Mouse (Mus musculus) neural tube, embryonic 13.5 days (tissue): Measurements from ENCODE around the gene Myoz1. TPM values are rescaled to one million over a fixed set of nuclear protein-coding genes. Genes with fewer than 3 reads are reported as not detected.
A peak's percentile ranks its signal among the peaks of the same experiment; 100 is the strongest.
"Not testable (repeated sequence)": the region's sequence is repeated elsewhere in the genome, so short reads cannot be mapped to it uniquely, and the experiment has no call there.

ENCODE experiments used
- ATAC-seq: fragments of 200-750 bp; cut with Nextera tagmentation; 2 replicates; pipeline ENCODE4 v1.8.0; 2017; ENCODE audit warnings: low read depth, mild to moderate bottlenecking, moderate TSS enrichment, moderate library complexity
- H3K27ac ChIP-seq: fragments of 300-500 bp; sonication (generic); replicated peaks from 2 replicates; pipeline ENCODE4 v1.5.1; 2015; ENCODE audit warnings: moderate library complexity, mild to moderate bottlenecking, inconsistent platforms
- H3K27me3 ChIP-seq: fragments of 300-500 bp; sonication (generic); 2 replicates; pipeline ENCODE4 v1.6.1; 2015; ENCODE audit warnings: mild to moderate bottlenecking, inconsistent platforms
- H3K36me3 ChIP-seq: fragments of 300-500 bp; sonication (generic); 2 replicates; pipeline ENCODE4 v1.6.1; 2015; ENCODE audit warnings: mild to moderate bottlenecking, inconsistent platforms
- H3K4me1 ChIP-seq: fragments of 300-500 bp; sonication (generic); replicated peaks from 2 replicates; pipeline ENCODE4 v1.6.1; 2015; ENCODE audit warnings: inconsistent platforms
- H3K4me2 ChIP-seq: fragments of 300-500 bp; sonication (generic); 2 replicates; pipeline ENCODE4 v1.6.1; 2015; ENCODE audit warnings: inconsistent platforms, mild to moderate bottlenecking, moderate library complexity
- H3K4me3 ChIP-seq: fragments of 300-500 bp; sonication (generic); 2 replicates; pipeline ENCODE4 v1.5.1; 2015; ENCODE audit warnings: mild to moderate bottlenecking, inconsistent platforms
- H3K9ac ChIP-seq: fragments of 300-500 bp; sonication (generic); 2 replicates; pipeline ENCODE4 v1.6.1; 2015; ENCODE audit warnings: moderate library complexity, mild to moderate bottlenecking, inconsistent platforms
- H3K9me3 ChIP-seq: fragments of 300-500 bp; sonication (generic); 2 replicates; pipeline ENCODE4 v1.6.1; 2016; ENCODE audit warnings: inconsistent platforms
- WGBS: fragments of 180-500 bp; shearing (Covaris S2); methylation state at CpG from one replicate; pipeline ENCODE4 v1.1.7; 2015; 5-methylcytosine and 5-hydroxymethylcytosine counted together
- polyA plus RNA-seq: library from polyadenylated mRNA; unstranded; fragments of >200 nt; fragmentation: Nextera tagmentation; extraction: Ambion mirVana; gene quantifications from 2 replicates; pipeline ENCODE4 v1.2.1, GENCODE M21; 2015

The Myoz1 gene
- polyA plus RNA-seq, result not detected in 2 replicates

GRCm38 (mm10) chr14:20656361-20656760 is at the start of gene Myoz1:
Myoz1 (minus strand) TSS chr14:20656540.
- Histone ChIP-seq H3K27me3 (no peaks in the 10 kb centered on the region; the same call in 1 of the 2 replicates), H3K36me3 (no peaks in the 10 kb centered on the region), H3K4me1 (peaks cover 5% of the 10 kb centered on the region; the same call in 1 of the 2 replicates), H3K4me3 (no peak within 1 kb of the TSS), H3K9ac (no peak within 1 kb of the TSS), H3K4me2 (no peak within 1 kb of the TSS), H3K27ac (no peak within 1 kb of the TSS), H3K9me3 (no peaks in the 10 kb centered on the region)
- no peak for ATAC-seq
- 61% methylated on average over 11 of the region's 11 CpGs for WGBS

DNA sequence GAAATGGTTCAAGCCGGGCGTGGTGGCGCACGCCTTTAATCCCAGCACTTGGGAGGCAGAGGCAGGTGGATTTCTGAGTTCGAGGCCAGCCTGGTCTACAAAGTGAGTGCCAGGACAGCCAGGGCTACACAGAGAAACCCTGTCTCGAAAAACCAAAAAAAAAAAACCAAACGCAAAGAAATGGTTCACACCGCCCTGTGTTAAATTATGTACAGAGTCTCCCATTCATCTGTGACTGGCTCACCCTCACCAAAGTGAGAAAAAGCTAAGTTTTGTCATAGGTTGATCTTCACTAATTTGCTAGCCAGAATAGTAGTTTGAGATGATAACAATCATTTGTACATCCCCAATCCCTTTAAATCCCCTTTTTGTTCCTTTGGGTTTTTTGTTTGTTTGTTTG is 47.1 kb upstream of the Myoz1 start:
- Histone ChIP-seq H3K4me2 (peak overlapping the region; percentile 68), H3K27ac (peak overlapping the region; percentile 92), H3K9ac (peak overlapping the region; percentile 88), H3K4me3 (peak overlapping the region; percentile 79), H3K36me3 (peaks cover 27% of the 10 kb centered on the region), H3K4me1 (peaks cover 59% of the 10 kb centered on the region)
- not testable (repeated sequence) for H3K27me3 ChIP-seq, H3K9me3 ChIP-seq, ATAC-seq
- WGBS, result 7% methylated on average over 8 of the region's 8 CpGs

GRCm38 (mm10) chr14:20702741-20703381 is 46.5 kb upstream of the Myoz1 start, which contains the start of gene Chchd1:
Chchd1 (plus strand) TSS chr14:20703006.
- peak within 1 kb of the TSS; percentile 92 for H3K27ac ChIP-seq
- ATAC-seq, result peak; percentile 64
- under 1% methylated on average over 61 of the region's 61 CpGs for WGBS
- peaks cover 31% of the 10 kb centered on the region for H3K36me3 ChIP-seq
- peak within 1 kb of the TSS; percentile 88 for H3K9ac ChIP-seq
- H3K9me3 ChIP-seq, result no peaks in the 10 kb centered on the region
- H3K4me1 ChIP-seq, result peaks cover 61% of the 10 kb centered on the region
- peak within 1 kb of the TSS; percentile 68 for H3K4me2 ChIP-seq
- H3K4me3 ChIP-seq, result peak within 1 kb of the TSS; percentile 79
- no peaks in the 10 kb centered on the region for H3K27me3 ChIP-seq

GRCm38 (mm10) chr14:20702096-20702740 is 45.9 kb upstream of the Myoz1 start:
- Histone ChIP-seq H3K4me1 (peaks cover 68% of the 10 kb centered on the region), H3K9ac (peak overlapping the region; percentile 88), H3K36me3 (peaks cover 32% of the 10 kb centered on the region), H3K4me2 (peak overlapping the region; percentile 68), H3K4me3 (peak overlapping the region; percentile 79), H3K27ac (peak overlapping the region; percentile 92), H3K27me3 (no peaks in the 10 kb centered on the region), H3K9me3 (no peaks in the 10 kb centered on the region)
- WGBS, result 15% methylated on average over 15 of the region's 15 CpGs
- ATAC-seq, result peak; percentile 7; the same call in 1 of the 2 replicates

GRCm38 (mm10) chr14:20701554-20701953 is 45.2 kb upstream of the Myoz1 start:
- Histone ChIP-seq H3K9ac (peak overlapping the region; percentile 88), H3K36me3 (peaks cover 32% of the 10 kb centered on the region), H3K4me1 (peaks cover 70% of the 10 kb centered on the region), H3K4me3 (peak overlapping the region; percentile 79), H3K4me2 (peak overlapping the region; percentile 68), H3K27ac (no peak overlapping the region), H3K27me3 (no peaks in the 10 kb centered on the region), H3K9me3 (no peaks in the 10 kb centered on the region)
- ATAC-seq, result no peak
- WGBS, result 83% methylated on average over 8 of the region's 8 CpGs

GRCm38 (mm10) chr14:20700362-20700761 is 44.0 kb upstream of the Myoz1 start:
- no peak overlapping the region for H3K4me2 ChIP-seq
- WGBS, result 87% methylated on average over 3 of the region's 3 CpGs
- no peak overlapping the region for H3K9ac ChIP-seq
- H3K27me3 ChIP-seq, result no peaks in the 10 kb centered on the region
- no peak overlapping the region for H3K4me3 ChIP-seq
- no peak for ATAC-seq
- H3K9me3 ChIP-seq, result no peaks in the 10 kb centered on the region
- peaks cover 76% of the 10 kb centered on the region for H3K4me1 ChIP-seq
- H3K36me3 ChIP-seq, result peaks cover 29% of the 10 kb centered on the region
- H3K27ac ChIP-seq, result no peak overlapping the region

DNA sequence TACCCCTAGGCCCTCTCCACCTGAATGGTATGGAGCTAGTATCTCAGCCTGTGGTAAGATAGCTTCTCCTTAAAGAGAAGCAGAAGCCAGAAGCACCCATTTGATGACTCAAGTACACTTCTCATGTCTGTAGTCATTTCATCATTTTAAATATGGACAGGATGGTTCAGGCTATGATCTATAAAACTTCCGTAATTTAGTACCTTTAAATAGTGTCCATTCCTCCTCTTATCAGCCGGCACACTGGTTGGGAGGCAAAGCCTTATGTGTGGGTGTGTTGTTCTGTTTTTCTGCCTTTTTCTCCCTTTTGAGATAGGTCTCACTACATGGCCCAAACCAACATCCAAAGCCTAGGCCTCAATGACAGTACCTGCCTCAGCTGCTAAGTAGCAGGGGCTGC is 42.2 kb upstream of the Myoz1 start:
- 94% methylated on average over 2 of the region's 2 CpGs for WGBS
- ATAC-seq, result no peak
- Histone ChIP-seq H3K27me3 (no peaks in the 10 kb centered on the region), H3K4me2 (peak overlapping the region; percentile 84), H3K4me3 (peak overlapping the region; percentile 77; the same call in 1 of the 2 replicates), H3K9me3 (no peaks in the 10 kb centered on the region), H3K4me1 (peaks cover 81% of the 10 kb centered on the region), H3K27ac (no peak overlapping the region), H3K9ac (peak overlapping the region; percentile 87), H3K36me3 (peaks cover 24% of the 10 kb centered on the region)

DNA sequence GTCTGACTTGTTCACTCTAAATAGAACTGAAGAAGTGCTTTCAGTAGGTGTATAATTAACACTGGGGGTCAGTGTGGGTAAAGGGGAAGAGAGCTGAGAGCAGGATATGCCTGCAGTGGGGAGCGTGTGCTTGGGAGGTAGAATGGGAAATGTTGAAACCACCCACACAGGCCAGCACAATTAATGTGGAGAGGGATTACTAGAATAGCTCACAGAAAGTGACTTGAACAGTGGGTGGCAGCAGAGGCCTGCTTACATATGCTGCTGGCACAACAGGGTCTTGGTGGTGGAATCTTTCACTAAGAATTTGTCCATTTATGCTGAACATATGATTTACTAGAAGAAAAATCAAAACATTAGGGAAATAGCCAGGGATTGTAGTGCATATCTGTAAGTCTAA is 40.6 kb upstream of the Myoz1 start:
- Histone ChIP-seq H3K4me2 (peak overlapping the region; percentile 84), H3K27me3 (no peaks in the 10 kb centered on the region), H3K9ac (peak overlapping the region; percentile 87), H3K27ac (no peak overlapping the region), H3K4me3 (peak overlapping the region; percentile 77), H3K4me1 (peaks cover 75% of the 10 kb centered on the region), H3K9me3 (no peaks in the 10 kb centered on the region), H3K36me3 (peaks cover 40% of the 10 kb centered on the region)
- 3% methylated on average over 1 of the region's 1 CpGs for whole genome bisulfite sequencing
- no peak for ATAC-seq

DNA sequence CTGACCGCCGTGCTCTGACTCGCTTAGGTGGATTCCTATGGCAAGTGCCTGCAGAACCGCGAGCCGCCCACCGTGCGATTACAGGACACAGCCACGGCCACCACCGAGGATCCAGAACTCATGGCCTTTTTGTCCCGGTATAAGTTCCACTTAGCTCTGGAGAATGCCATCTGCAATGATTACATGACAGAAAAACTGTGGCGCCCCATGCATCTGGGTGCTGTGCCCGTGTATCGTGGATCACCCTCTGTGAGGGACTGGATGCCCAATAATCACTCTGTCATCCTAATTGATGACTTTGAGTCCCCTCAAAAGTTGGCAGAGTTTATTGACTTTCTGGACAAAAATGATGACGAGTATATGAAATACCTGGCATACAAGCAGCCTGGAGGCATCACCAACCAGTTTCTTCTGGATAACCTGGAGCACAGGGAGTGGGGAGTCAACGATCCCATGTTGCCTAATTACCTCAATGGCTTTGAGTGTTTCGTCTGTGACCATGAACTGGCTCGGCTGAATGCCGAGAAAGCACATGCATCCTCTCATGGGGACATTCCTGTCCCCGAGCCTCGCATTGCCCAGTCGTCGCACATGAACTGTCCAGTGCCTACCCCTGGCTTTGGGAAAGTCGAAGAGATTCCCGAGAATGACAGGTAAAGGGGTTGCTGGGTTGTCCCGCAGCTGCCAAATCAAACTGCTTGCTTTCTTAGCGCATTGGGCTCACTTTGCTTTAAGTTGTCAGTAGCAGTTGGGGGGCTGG is 39.6 kb upstream of the Myoz1 start:
- H3K4me2 ChIP-seq, result peak overlapping the region; percentile 84

GRCm38 (mm10) chr14:20694884-20695760 is 38.8 kb upstream of the Myoz1 start, which contains the start of gene Fut11:
Fut11 (plus strand) TSS chr14:20694968.
- peaks cover 55% of the 10 kb centered on the region for H3K36me3 ChIP-seq
- peak within 1 kb of the TSS; percentile 87 for H3K9ac ChIP-seq
- H3K4me2 ChIP-seq, result peak within 1 kb of the TSS; percentile 84
- peak within 1 kb of the TSS; percentile 77 for H3K4me3 ChIP-seq
- no peaks in the 10 kb centered on the region for H3K27me3 ChIP-seq
- under 1% methylated on average over 94 of the region's 111 CpGs for WGBS
- H3K9me3 ChIP-seq, result no peaks in the 10 kb centered on the region
- peaks cover 56% of the 10 kb centered on the region for H3K4me1 ChIP-seq
- peak within 1 kb of the TSS; percentile 97 for H3K27ac ChIP-seq
- ATAC-seq, result peak; percentile 94

More for the DNA sequence above, 39.6 kb upstream of the Myoz1 start:
- Histone ChIP-seq H3K36me3 (peaks cover 50% of the 10 kb centered on the region), H3K27me3 (no peaks in the 10 kb centered on the region), H3K9me3 (no peaks in the 10 kb centered on the region), H3K4me3 (peak overlapping the region; percentile 77), H3K27ac (peak overlapping the region; percentile 97), H3K4me1 (peaks cover 64% of the 10 kb centered on the region), H3K9ac (peak overlapping the region; percentile 87)
- WGBS, result 10% methylated on average over 27 of the region's 27 CpGs
- ATAC-seq, result no peak

DNA sequence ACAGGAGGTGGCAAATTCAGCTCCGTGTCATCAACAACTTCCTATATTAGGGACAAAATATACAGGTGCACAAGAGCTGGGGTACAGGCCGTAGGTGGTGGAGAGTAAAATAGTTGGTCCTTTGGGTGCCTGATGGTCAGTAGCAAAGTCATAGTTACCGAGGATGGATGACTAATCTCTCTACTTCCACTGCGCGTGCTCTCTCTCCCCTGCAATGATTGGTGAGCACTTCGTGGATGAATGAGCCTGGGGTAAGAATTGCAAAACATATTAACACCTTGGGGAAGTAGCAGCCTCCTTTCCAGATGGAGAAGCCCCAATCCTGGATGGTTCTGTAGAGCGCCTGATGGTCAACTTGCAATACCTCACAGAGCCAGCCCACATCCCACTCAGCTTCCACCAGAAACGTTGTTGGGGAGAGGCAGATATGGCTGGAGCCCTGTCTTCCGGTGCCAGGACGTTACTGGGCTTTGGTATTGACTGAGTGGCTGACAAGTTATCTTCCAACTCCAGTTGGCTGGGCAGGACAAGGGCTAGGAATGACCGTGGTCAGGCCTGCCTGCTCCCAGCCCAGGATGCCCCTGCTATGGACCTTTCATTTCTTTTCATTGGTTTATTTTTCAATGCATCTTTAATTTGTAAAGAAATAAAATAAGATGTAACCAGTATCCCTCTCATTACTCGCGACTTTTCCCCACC is 38.0 kb upstream of the Myoz1 start:
- peak overlapping the region; percentile 77 for H3K4me3 ChIP-seq
- peak; percentile 30 for ATAC-seq
- no peaks in the 10 kb centered on the region for H3K9me3 ChIP-seq
- peaks cover 48% of the 10 kb centered on the region for H3K4me1 ChIP-seq
- peaks cover 63% of the 10 kb centered on the region for H3K36me3 ChIP-seq
- H3K9ac ChIP-seq, result peak overlapping the region; percentile 87
- H3K27me3 ChIP-seq, result no peaks in the 10 kb centered on the region
- 49% methylated on average over 13 of the region's 13 CpGs for WGBS
- H3K4me2 ChIP-seq, result peak overlapping the region; percentile 84
- H3K27ac ChIP-seq, result peak overlapping the region; percentile 97
